Mouse (Mus musculus) kidney, embryonic 15.5 days (tissue): ENCODE measurements at regions not wholly inside any gene's neighbourhood (a gene's known extent, or its start where the extent isn't known, plus 50 kb on each side); places are given as distances from the start of the nearest gene placed in this dataset.
"Not testable (repeated sequence)": the region's sequence is repeated elsewhere in the genome, so short reads cannot be mapped to it uniquely, and the experiment has no call there.

ENCODE experiments used
- ATAC-seq: fragments of 200-750 bp; cut with Nextera tagmentation; replicated peaks from 2 replicates; pipeline ENCODE4 v1.8.0; 2017; ENCODE audit warnings: moderate TSS enrichment; ENCODE audit not compliant: low FRiP score
- H3K27ac ChIP-seq: fragments of 300-500 bp; sonication (generic); 2 replicates; pipeline ENCODE4 v1.5.1; 2015; ENCODE audit warnings: mild to moderate bottlenecking, inconsistent platforms
- H3K27me3 ChIP-seq: fragments of 300-500 bp; sonication (generic); 2 replicates; pipeline ENCODE4 v1.6.1; 2015; ENCODE audit warnings: inconsistent platforms
- H3K36me3 ChIP-seq: fragments of 300-500 bp; sonication (generic); 2 replicates; pipeline ENCODE4 v1.6.1; 2015; ENCODE audit warnings: inconsistent platforms
- H3K4me1 ChIP-seq: fragments of 300-500 bp; sonication (generic); 2 replicates; pipeline ENCODE4 v1.6.1; 2015; ENCODE audit warnings: inconsistent platforms
- H3K4me2 ChIP-seq: fragments of 300-500 bp; sonication (generic); 2 replicates; pipeline ENCODE4 v1.6.1; 2015; ENCODE audit warnings: moderate library complexity, mild to moderate bottlenecking, inconsistent platforms
- H3K4me3 ChIP-seq: fragments of 300-500 bp; sonication (generic); replicated peaks from 2 replicates; pipeline ENCODE4 v1.5.1; 2015; ENCODE audit warnings: mild to moderate bottlenecking, inconsistent platforms
- H3K9ac ChIP-seq: fragments of 300-500 bp; sonication (generic); 2 replicates; pipeline ENCODE4 v1.6.1; 2015; ENCODE audit warnings: mild to moderate bottlenecking, inconsistent platforms
- H3K9me3 ChIP-seq: fragments of 300-500 bp; sonication (generic); replicated peaks from 2 replicates; pipeline ENCODE4 v1.6.1; 2016; ENCODE audit warnings: inconsistent platforms
- WGBS: fragments of 180-500 bp; shearing (Covaris S2); methylation state at CpG from one replicate; pipeline ENCODE4 v1.1.7; 2015; ENCODE audit warnings: mixed read lengths; 5-methylcytosine and 5-hydroxymethylcytosine counted together

GRCm38 (mm10) chr4:71295716-71296115 lies 462.0 kb downstream of the Gm11232 start:
- H3K4me2 ChIP-seq, H3K9me3 ChIP-seq, H3K4me3 ChIP-seq, ATAC-seq, H3K36me3 ChIP-seq, H3K4me1 ChIP-seq, H3K27ac ChIP-seq, H3K27me3 ChIP-seq, H3K9ac ChIP-seq: not testable (repeated sequence)
- WGBS = 66% methylated on average over 3 of the region's 3 CpGs

- 82% methylated on average over 10 of the region's 10 CpGs for WGBS
- ATAC-seq = no peak
These were observed 466.0 kb downstream of the Gm11232 start for GRCm38 (mm10) chr4:71291741-71292149.

GRCm38 (mm10) chr4:71291111-71291740 lies 466.5 kb downstream of the Gm11232 start:
- H3K4me1 ChIP-seq, H3K27me3 ChIP-seq, H3K9ac ChIP-seq, H3K4me2 ChIP-seq, H3K4me3 ChIP-seq, H3K9me3 ChIP-seq, H3K27ac ChIP-seq, ATAC-seq, H3K36me3 ChIP-seq: not testable (repeated sequence)
- 94% methylated on average over 22 of the region's 22 CpGs for WGBS

More at GRCm38 (mm10) chr4:71291741-71292149, 466.0 kb downstream of the Gm11232 start:
- Histone ChIP-seq H3K9ac (no peak overlapping the region), H3K27ac (no peak overlapping the region), H3K9me3 (peaks cover 4% of the 10 kb centered on the region; the same call in 1 of the 2 replicates), H3K4me2 (no peak overlapping the region), H3K4me3 (no peak overlapping the region), H3K36me3 (no peaks in the 10 kb centered on the region), H3K4me1 (no peaks in the 10 kb centered on the region), H3K27me3 (no peaks in the 10 kb centered on the region)

- no peaks in the 10 kb centered on the region for H3K4me1 ChIP-seq
- H3K4me2 ChIP-seq = no peak overlapping the region
- H3K9me3 ChIP-seq = no peaks in the 10 kb centered on the region
- WGBS = 89% methylated on average over 1 of the region's 1 CpGs
- H3K27me3 ChIP-seq = no peaks in the 10 kb centered on the region
- no peaks in the 10 kb centered on the region for H3K36me3 ChIP-seq
- H3K27ac ChIP-seq = no peak overlapping the region
- H3K4me3 ChIP-seq = no peak overlapping the region
- ATAC-seq = no peak
- no peak overlapping the region for H3K9ac ChIP-seq
These were observed 474.6 kb downstream of the Gm11232 start for GRCm38 (mm10) chr4:71283147-71283546.

- H3K9me3 ChIP-seq = no peaks in the 10 kb centered on the region
- H3K27ac ChIP-seq = no peak overlapping the region
- no peaks in the 10 kb centered on the region for H3K4me1 ChIP-seq
- 93% methylated on average over 1 of the region's 1 CpGs for WGBS
- H3K9ac ChIP-seq = no peak overlapping the region
- no peaks in the 10 kb centered on the region for H3K36me3 ChIP-seq
- H3K4me3 ChIP-seq = no peak overlapping the region
- no peaks in the 10 kb centered on the region for H3K27me3 ChIP-seq
- ATAC-seq = no peak
- H3K4me2 ChIP-seq = no peak overlapping the region
These were observed 478.1 kb downstream of the Gm11232 start for GRCm38 (mm10) chr4:71279710-71280109.

- 69% methylated on average over 2 of the region's 2 CpGs for WGBS
These were observed 497.9 kb downstream of the Gm11232 start for GRCm38 (mm10) chr4:71259897-71260296.

GRCm38 (mm10) chr4:71230497-71230872 lies 527.3 kb downstream of the Gm11232 start:
- no peak for ATAC-seq
- Histone ChIP-seq H3K4me2 (no peak overlapping the region), H3K9me3 (no peaks in the 10 kb centered on the region), H3K27ac (no peak overlapping the region), H3K27me3 (no peaks in the 10 kb centered on the region), H3K4me3 (no peak overlapping the region), H3K9ac (no peak overlapping the region), H3K36me3 (no peaks in the 10 kb centered on the region), H3K4me1 (no peaks in the 10 kb centered on the region)
- WGBS = 64% methylated on average over 4 of the region's 4 CpGs

More at GRCm38 (mm10) chr4:71259897-71260296, 497.9 kb downstream of the Gm11232 start:
- H3K4me1 ChIP-seq = no peaks in the 10 kb centered on the region
- H3K27me3 ChIP-seq = no peaks in the 10 kb centered on the region
- H3K4me2 ChIP-seq = no peak overlapping the region
- no peak overlapping the region for H3K9ac ChIP-seq
- H3K9me3 ChIP-seq = no peaks in the 10 kb centered on the region
- no peak overlapping the region for H3K27ac ChIP-seq
- H3K4me3 ChIP-seq = no peak overlapping the region
- no peaks in the 10 kb centered on the region for H3K36me3 ChIP-seq
- ATAC-seq = no peak

GRCm38 (mm10) chr4:71229796-71230496 lies 527.8 kb downstream of the Gm11232 start:
- no peaks in the 10 kb centered on the region for H3K9me3 ChIP-seq
- no peaks in the 10 kb centered on the region for H3K27me3 ChIP-seq
- ATAC-seq = no peak
- no peak overlapping the region for H3K9ac ChIP-seq
- WGBS = 84% methylated on average over 3 of the region's 3 CpGs
- no peak overlapping the region for H3K4me3 ChIP-seq
- H3K36me3 ChIP-seq = no peaks in the 10 kb centered on the region
- no peak overlapping the region for H3K27ac ChIP-seq
- no peak overlapping the region for H3K4me2 ChIP-seq
- H3K4me1 ChIP-seq = no peaks in the 10 kb centered on the region

GRCm38 (mm10) chr4:71226653-71227052 lies 531.1 kb downstream of the Gm11232 start:
- Histone ChIP-seq H3K4me1 (no peaks in the 10 kb centered on the region), H3K27ac (no peak overlapping the region), H3K27me3 (no peaks in the 10 kb centered on the region), H3K9me3 (no peaks in the 10 kb centered on the region), H3K36me3 (no peaks in the 10 kb centered on the region), H3K4me2 (no peak overlapping the region), H3K4me3 (no peak overlapping the region), H3K9ac (no peak overlapping the region)
- ATAC-seq = no peak
- WGBS = 78% methylated on average over 4 of the region's 4 CpGs

GRCm38 (mm10) chr4:71218060-71218459 lies 539.7 kb downstream of the Gm11232 start:
- H3K4me1 ChIP-seq = no peaks in the 10 kb centered on the region
- H3K9me3 ChIP-seq = no peaks in the 10 kb centered on the region
- H3K27ac ChIP-seq = no peak overlapping the region
- no peak for ATAC-seq
- no peak overlapping the region for H3K4me3 ChIP-seq
- H3K27me3 ChIP-seq = no peaks in the 10 kb centered on the region
- H3K4me2 ChIP-seq = no peak overlapping the region
- 80% methylated on average over 3 of the region's 3 CpGs for WGBS
- no peak overlapping the region for H3K9ac ChIP-seq
- H3K36me3 ChIP-seq = no peaks in the 10 kb centered on the region

- Histone ChIP-seq H3K27me3 (no peaks in the 10 kb centered on the region), H3K4me2 (no peak overlapping the region), H3K4me3 (no peak overlapping the region), H3K9ac (no peak overlapping the region), H3K36me3 (no peaks in the 10 kb centered on the region), H3K4me1 (no peaks in the 10 kb centered on the region), H3K27ac (no peak overlapping the region), H3K9me3 (no peaks in the 10 kb centered on the region)
- 21% methylated on average over 1 of the region's 1 CpGs for WGBS
- no peak for ATAC-seq
These were observed 570.0 kb downstream of the Gm11232 start for GRCm38 (mm10) chr4:71187801-71188200.

GRCm38 (mm10) chr4:71177661-71178060 lies 580.1 kb downstream of the Gm11232 start:
- Histone ChIP-seq H3K4me1 (no peaks in the 10 kb centered on the region), H3K9me3 (no peaks in the 10 kb centered on the region), H3K27ac (no peak overlapping the region), H3K36me3 (no peaks in the 10 kb centered on the region), H3K4me2 (no peak overlapping the region), H3K27me3 (no peaks in the 10 kb centered on the region), H3K4me3 (no peak overlapping the region), H3K9ac (no peak overlapping the region)
- WGBS = 81% methylated on average over 2 of the region's 2 CpGs
- ATAC-seq = no peak

- Histone ChIP-seq H3K36me3 (no peaks in the 10 kb centered on the region), H3K27me3 (no peaks in the 10 kb centered on the region), H3K4me1 (no peaks in the 10 kb centered on the region), H3K4me3 (no peak overlapping the region), H3K4me2 (no peak overlapping the region), H3K9me3 (no peaks in the 10 kb centered on the region), H3K27ac (no peak overlapping the region), H3K9ac (no peak overlapping the region)
- no peak for ATAC-seq
These were observed 592.0 kb downstream of the Gm11232 start for GRCm38 (mm10) chr4:71165802-71166201.
